Mouse (Mus musculus): Measurements from ENCODE around the gene Grn.
"Not testable (repeated sequence)": the region's sequence is repeated elsewhere in the genome, so short reads cannot be mapped to it uniquely, and the experiment has no call there.

Gene Grn

DNA sequence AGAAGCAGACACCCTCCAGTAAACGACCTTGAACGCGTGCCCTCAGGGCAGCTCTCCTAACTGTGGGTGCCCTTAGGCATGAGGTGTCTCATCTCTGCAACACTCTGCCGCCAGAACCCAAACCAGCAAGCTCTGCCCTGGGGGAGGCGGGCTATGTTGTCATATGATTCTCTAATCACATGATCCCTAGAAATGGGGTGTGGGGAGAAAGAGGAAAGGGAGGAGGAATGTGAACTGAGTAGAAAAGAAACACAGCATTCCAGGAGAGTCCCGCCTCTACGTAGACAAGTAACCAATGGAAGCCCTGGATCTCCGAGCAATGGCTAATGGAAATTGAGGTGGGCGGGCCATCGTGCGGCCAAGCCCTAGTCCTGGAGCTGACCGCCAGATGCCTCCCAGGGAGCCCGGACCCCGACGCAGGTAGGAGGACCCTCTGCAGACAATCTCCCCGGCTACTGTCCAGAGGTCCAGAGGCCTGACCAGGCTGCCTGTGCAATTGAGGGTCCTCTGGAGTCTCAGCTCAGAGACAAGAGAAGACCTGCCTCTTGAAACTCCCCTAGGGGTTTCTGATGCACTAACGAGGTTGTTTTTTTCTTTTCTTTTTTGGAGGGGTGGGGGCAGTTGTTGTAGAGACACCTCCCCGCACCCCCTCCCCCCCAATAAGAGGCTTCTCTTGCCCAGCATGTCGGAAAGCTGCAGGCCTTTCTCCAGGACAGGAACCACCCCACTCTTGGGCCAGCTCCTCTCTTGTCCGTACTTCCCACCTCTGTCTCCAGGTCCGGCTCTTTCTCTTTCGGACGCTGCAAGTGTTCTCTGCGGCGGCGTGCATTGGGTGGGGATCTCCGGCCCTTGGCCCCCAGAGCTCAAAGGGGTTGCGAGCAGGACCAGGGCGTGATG is at the start of gene Grn:
Gene Grn (plus strand): TSS at position 195 of the 897 bp plus-strand sequence.
- peak; percentile 75 for DNase-seq (ENCODE audit: low spot score)

GRCm38 (mm10) chr11:102381341-102382100 is 48.6 kb upstream of the Grn start:
- no peak for DNase-seq (ENCODE audit: low spot score)

- no peak for DNase-seq (ENCODE audit: low spot score)
Measured at GRCm38 (mm10) chr11:102382794-102383193, 47.3 kb upstream of the Grn start.

DNA sequence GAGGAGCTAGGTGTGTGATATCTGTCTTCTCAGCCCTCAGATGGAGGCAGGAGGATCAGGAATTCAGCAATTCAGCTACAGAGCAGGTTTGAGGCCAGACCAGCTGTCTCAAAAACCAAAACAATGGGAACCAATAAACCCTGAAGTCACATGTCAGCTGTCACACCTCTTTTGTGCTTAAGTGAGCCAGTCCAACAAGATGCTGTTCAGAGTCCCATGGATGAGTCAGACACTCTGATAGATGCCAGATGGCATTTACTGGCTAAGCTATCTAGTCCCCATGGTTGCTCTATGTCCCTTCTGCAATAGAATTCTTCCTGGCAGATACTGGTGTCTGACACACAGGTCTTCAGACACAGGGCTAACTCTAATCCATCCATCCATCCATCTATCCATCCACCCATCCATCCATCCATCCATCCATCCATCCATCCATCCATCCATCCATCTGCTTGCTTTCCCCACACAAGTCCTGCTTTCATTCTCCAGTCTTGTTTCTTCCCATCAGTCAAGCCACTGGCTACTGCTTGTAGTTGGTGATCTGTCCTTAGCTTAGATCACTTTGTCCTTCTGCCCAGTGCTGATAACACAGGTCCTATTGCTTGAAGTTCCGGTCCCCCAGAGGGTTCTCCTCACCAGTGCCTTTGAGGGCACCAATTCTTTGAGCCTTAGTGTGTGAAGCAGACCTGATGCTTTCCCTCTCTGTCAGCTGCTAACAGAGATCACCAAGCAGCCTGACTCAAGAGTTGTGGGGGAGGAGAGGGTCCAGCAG is 46.6 kb upstream of the Grn start:
- DNase-seq (ENCODE audit: low spot score): no peak

DNA sequence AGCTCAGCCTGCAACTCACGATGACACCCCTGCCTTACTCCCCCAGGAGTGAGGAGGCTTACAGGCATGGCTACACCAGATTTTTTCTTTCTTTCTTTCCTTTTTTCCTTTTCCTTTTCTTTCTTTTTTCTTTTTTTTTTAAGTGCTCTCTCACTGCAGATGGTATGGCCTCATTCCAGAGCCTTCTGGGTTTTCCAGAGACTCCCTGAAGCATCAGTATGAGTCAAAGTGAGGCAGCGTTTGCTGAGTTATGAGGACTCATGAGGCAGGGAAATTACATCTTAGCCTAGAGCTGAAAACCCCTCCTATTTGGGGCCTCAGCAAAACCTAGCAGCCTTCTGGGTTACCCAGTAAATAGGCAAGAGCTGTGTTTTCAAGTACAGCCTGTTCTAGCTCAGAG is 45.7 kb upstream of the Grn start:
- no peak for DNase-seq (ENCODE audit: low spot score)

GRCm38 (mm10) chr11:102385075-102385474 is 45.0 kb upstream of the Grn start:
- no peak for DNase-seq (ENCODE audit: low spot score)

GRCm38 (mm10) chr11:102386121-102386520 is 44.0 kb upstream of the Grn start:
- no peak for DNase-seq (ENCODE audit: low spot score)

DNA sequence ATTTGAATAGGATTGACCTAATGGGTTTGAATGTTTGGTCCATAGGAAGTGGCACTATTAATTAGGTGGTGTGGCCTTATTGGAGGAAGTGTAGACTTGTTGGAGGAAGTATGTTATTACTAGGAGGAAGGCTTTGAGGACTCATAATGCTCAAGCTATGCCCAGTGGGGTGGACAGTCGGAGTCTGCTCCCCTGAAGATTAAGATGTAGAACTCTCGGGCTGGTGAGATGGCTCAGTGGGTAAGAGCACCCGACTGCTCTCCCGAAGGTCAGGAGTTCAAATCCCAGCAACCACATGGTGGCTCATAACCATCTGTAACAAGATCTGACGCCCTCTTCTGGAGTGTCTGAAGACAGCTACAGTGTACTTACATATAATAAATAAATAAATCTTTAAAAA is 40.7 kb upstream of the Grn start:
- DNase-seq (ENCODE audit: low spot score): not testable (repeated sequence)

- DNase-seq (ENCODE audit: low spot score): no peak
Measured at GRCm38 (mm10) chr11:102392441-102393237, 37.5 kb upstream of the Grn start.

DNA sequence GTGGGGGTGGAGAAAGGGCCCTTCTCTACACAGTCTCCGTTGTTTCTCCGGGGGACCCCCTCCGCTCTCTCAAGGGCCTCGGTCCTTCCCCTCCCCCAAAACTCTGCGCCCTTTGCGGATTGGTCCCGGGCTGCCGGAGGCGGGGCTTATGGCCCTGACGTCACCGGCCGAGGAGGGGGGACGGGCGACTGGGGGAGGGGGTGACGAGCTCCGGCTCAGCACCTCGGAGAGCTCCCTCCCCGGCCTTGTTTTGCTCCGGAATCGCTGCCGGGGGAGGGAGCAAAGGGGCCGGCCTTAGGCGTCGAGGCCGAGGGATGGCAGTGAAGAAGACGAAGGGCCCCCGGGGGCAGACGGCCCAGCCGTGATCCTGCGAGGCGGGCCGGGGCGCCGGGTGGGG is 36.9 kb upstream of the Grn start, which contains the start of gene Rundc3a:
Gene Rundc3a (plus strand): TSS at position 166 of the 397 bp plus-strand sequence.
- peak; percentile 82 for DNase-seq (ENCODE audit: low spot score)

GRCm38 (mm10) chr11:102393719-102394420 is 36.2 kb upstream of the Grn start:
- no peak for DNase-seq (ENCODE audit: low spot score)

DNA sequence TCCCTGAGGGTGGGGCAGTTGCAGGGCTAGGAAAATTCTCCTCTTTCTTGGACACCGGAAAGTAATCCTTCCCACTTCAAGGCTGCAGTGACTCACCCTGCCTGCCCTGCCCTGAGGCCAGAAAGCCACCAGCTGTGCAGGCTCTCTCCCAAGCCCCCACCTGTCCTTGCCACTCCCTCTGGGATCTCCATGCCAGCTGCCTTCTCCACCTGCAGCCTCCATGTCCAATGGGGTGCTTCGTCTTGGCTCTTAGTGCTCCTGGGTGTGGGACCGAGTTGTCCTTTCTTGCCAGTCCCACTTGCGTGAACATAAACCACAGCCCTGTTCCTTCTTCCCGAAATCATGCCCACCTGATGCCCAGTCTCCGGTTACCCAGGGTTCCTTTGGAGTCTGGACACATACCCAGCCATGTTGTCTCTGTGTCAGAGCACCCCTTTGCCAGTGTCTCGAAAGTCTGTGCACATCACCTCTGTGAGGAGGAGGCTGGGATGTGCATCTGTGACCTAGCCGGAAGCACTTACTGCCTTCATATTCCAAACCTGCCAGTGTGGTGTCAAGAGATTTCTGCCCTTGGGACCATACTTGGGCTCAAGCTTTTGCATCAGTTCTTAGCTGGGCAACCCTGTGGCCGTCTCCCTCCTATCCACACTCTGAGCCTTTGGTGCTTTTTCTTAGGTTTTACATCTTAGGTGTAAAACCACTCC is 35.5 kb upstream of the Grn start:
- DNase-seq (ENCODE audit: low spot score): no peak

- no peak for DNase-seq (ENCODE audit: low spot score)
Measured at GRCm38 (mm10) chr11:102395250-102395649, 34.9 kb upstream of the Grn start.

- no peak for DNase-seq (ENCODE audit: low spot score)
Measured at GRCm38 (mm10) chr11:102396263-102396662, 33.9 kb upstream of the Grn start.

- no peak for DNase-seq (ENCODE audit: low spot score)
Measured at GRCm38 (mm10) chr11:102396671-102397141, 33.4 kb upstream of the Grn start.

DNA sequence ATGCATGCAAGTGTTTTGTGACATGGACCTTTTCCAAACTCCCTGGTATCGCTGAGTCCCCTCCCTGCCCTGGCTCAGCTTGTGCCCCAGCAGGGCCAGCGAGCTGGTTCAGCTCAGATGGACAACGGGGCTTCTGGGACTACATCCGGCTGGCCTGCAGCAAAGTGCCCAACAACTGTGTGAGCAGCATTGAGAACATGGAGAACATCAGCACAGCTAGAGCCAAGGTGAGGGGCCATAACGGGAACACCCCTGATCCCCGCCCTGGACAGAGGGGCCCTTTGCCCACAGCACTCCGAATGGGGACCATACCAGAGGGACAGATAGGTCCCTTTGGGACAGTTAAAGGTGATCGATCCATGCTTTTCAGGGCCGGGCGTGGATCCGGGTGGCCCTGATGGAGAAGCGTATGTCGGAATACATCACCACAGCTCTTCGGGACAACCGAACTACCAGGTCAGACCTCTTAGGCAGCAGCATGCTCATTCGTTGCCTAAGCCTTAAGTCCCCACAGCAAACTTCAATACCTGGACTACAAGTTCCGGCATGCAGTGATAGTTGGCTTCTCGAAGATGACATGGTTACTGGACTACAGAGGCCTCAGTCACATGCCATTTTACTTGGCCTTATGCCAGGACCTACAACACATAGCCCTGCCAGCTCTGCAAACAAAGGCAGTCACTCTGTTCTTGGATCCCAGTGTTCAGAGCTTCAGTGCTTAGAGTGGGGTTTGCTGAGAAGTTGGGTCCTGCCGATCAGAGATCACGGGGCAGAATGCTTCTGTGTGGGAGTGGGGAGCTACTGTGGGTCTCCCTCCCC is 31.9 kb upstream of the Grn start:
- DNase-seq (ENCODE audit: low spot score): no peak

- no peak for DNase-seq (ENCODE audit: low spot score)
Measured at GRCm38 (mm10) chr11:102399107-102399506, 31.0 kb upstream of the Grn start.

DNA sequence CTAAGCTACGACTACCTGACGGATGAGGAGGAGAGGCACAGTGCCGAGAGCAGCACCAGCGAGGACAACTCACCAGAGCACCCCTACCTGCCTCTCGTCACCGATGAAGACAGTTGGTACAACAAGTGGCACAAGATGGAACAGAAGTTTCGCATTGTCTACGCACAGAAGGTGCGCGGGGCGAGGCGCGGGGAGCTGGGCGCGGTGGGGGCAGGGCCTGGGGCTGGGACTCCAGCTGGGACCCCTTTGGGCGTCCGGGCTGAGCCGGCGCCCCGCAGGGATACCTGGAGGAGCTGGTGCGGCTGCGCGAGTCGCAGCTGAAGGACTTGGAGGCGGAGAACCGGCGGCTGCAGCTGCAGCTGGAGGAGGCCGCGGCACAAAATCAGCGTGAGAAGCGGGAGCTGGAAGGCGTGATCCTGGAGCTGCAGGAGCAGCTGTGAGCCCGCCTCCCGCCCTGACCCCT is 30.5 kb upstream of the Grn start:
- DNase-seq (ENCODE audit: low spot score): no peak

- DNase-seq (ENCODE audit: low spot score): no peak
Measured at GRCm38 (mm10) chr11:102400513-102401084, 29.5 kb upstream of the Grn start.

All from ovary, postnatal 14 days (tissue).